In the genomic region with DNA sequence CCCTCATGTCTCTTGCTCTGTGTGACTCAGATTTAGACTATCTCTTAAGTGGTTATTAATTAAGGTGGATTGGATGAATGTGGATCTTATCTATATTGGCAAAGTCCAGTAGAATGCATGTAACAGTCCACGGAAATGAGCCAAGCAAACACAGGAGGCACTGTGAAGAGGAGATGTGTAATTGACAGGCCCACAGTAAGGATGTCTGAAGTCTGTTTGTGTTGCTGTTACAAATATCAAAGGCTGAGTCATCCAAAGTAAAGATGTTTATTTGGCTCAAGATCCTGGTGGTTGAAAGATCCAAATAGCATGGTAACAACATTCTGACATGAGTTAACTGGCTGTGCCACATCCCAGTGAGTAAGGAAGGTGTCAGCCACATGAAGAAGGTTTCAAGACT, we compare ENCODE assay signal across 20 mouse cellular contexts.
DNase-seq lines count a peak whose midpoint lies in the region; ATAC-seq and TF ChIP-seq lines count a peak whose summit lies in the region.
"Had no signal": no experiment of that assay in that cellular context is flagged by ENCODE, and none has a peak within 500 bp of the region (broad histone marks: within the 10 kb centered on the region; RNA-seq: fewer than 3 reads in every experiment).

No protein-coding gene starts in this region.

- H3K27ac ChIP-seq in lung, embryonic 14.5 days (ENCODE audit: low read depth) = no peak overlapping the region
- H3K27ac ChIP-seq: embryonic facial prominence, embryonic 13.5 days; forebrain, embryonic 13.5 days; gastrocnemius, adult 2 months; heart, adult 2 months; hindbrain, embryonic 10.5 days; hindbrain, embryonic 14.5 days had no signal

- H3K4me2 ChIP-seq in lung, embryonic 14.5 days = no peak overlapping the region
- peak overlapping the region; percentile 18 for H3K4me2 ChIP-seq in myocyte (ENCODE audit: low read depth)
- H3K4me2 ChIP-seq: embryonic facial prominence, embryonic 13.5 days; forebrain, embryonic 13.5 days; heart, embryonic 12.5 days; hindbrain, embryonic 14.5 days had no signal

- H3K4me1 ChIP-seq in lung, embryonic 14.5 days (ENCODE audit: insufficient read depth) = no peaks in the 10 kb centered on the region; the same call in 1 of the 2 replicates
- H3K4me1 ChIP-seq: forebrain, embryonic 13.5 days had no signal

- no peaks in the 10 kb centered on the region for H3K27me3 ChIP-seq in lung, embryonic 14.5 days (ENCODE audit: insufficient read depth, low read length)
- no peaks in the 10 kb centered on the region for H3K27me3 ChIP-seq in myocyte (ENCODE audit: control insufficient read depth, insufficient read depth, insufficient read length)
- H3K27me3 ChIP-seq: embryonic facial prominence, embryonic 13.5 days; forebrain, embryonic 13.5 days; heart, embryonic 12.5 days had no signal

- no peaks in the 10 kb centered on the region for H3K79me2 ChIP-seq in myocyte (ENCODE audit: control insufficient read depth, insufficient read depth)

- TF ChIP-seq CTCF in lung, embryonic 14.5 days (IDR thresholded peaks at IDR 0.05; ENCODE audit: low read depth) = no peak

- no peak overlapping the region for H3K9ac ChIP-seq in lung, embryonic 14.5 days
- H3K9ac ChIP-seq: embryonic facial prominence, embryonic 13.5 days; forebrain, embryonic 13.5 days; forebrain, postnatal 0 days; heart, embryonic 12.5 days; hindbrain, embryonic 14.5 days had no signal

- peak; percentile 66; the same call in 1 of the 2 replicates for ATAC-seq in lung, embryonic 14.5 days (ENCODE audit: insufficient read depth)
- ATAC-seq: activated CD4-positive, CD25-positive, alpha-beta regulatory T cell, adult 4 months; forebrain, embryonic 13.5 days; forebrain, postnatal 0 days had no signal

- no peak for TF ChIP-seq POLR2A in myocyte (IDR thresholded peaks at IDR 0.05; ENCODE audit: insufficient read length, low read depth)

- H3K9me3 ChIP-seq in lung, embryonic 14.5 days (ENCODE audit: low read depth, low read length) = no peaks in the 10 kb centered on the region
- H3K9me3 ChIP-seq: embryonic facial prominence, embryonic 13.5 days; forebrain, embryonic 13.5 days; heart, embryonic 12.5 days; hindbrain, embryonic 10.5 days had no signal

- H3K4me3 ChIP-seq in lung, embryonic 14.5 days (ENCODE audit: low read depth, low read length) = no peak overlapping the region
- H3K4me3 ChIP-seq in myocyte = no peak overlapping the region
- H3K4me3 ChIP-seq: embryonic facial prominence, embryonic 13.5 days; forebrain, embryonic 13.5 days; gastrocnemius, adult 2 months; heart, adult 2 months; heart, embryonic 12.5 days; hindbrain, embryonic 10.5 days had no signal

- WGBS in lung, embryonic 14.5 days = 28% methylated on average over 1 of the region's 1 CpGs

- no peaks in the 10 kb centered on the region for H3K36me3 ChIP-seq in lung, embryonic 14.5 days (ENCODE audit: insufficient read depth)
- no peaks in the 10 kb centered on the region for H3K36me3 ChIP-seq in myocyte (ENCODE audit: control insufficient read depth, insufficient read depth)
- H3K36me3 ChIP-seq: embryonic facial prominence, embryonic 13.5 days; heart, embryonic 12.5 days; hindbrain, embryonic 10.5 days had no signal

- peak; percentile 46 for DNase-seq in lung, embryonic 14.5 days
- no peak for DNase-seq in lung, postnatal 25 days (ENCODE audit: low spot score)
- DNase-seq in 3T3-L1 (ENCODE audit: low read depth, low spot score) (peak; percentile 90), NIH3T3 (ENCODE audit: low read depth) (peak; percentile 69)
- DNase-seq in layer of hippocampus, adult 18-20 months (ENCODE audit: low spot score in 2 of 2) = no peak
- DNase-seq in gastrocnemius, adult 8-10 months (ENCODE audit: low spot score in 2 of 2) = no peak
- DNase-seq: adrenal gland, postnatal 14 days; cerebellum, adult 18-20 months; cerebellum, adult 9-11 months; cerebellum, postnatal 36 days; forebrain, postnatal 0 days; gastrocnemius, adult 2 months; heart, adult 2 months had no signal

- no peak overlapping the region for H3ac ChIP-seq in myocyte (ENCODE audit: control insufficient read depth, insufficient read length)

TF ChIP-seq in myocyte, 11 proteins besides CTCF, POLR2A, EP300 and RAD21:
- TF ChIP-seq REST (IDR thresholded peaks at IDR 0.05; ENCODE audit: insufficient read depth, insufficient read length) (no peak), POLR2AphosphoS2 (IDR thresholded peaks at IDR 0.05; ENCODE audit: insufficient read length, low read depth) (no peak), TCF12 (IDR thresholded peaks at IDR 0.05; ENCODE audit: insufficient read depth, poor library complexity, severe bottlenecking) (no peak), SRF (IDR thresholded peaks at IDR 0.05; ENCODE audit: control insufficient read depth, insufficient read length, low read depth) (no peak), E2F4 (IDR thresholded peaks at IDR 0.05; ENCODE audit: insufficient read depth) (no peak), USF1 (IDR thresholded peaks at IDR 0.05; ENCODE audit: low read depth) (no peak)

Comparison
In these comparisons a context has a peak if more than half of its experiments do, and no peak if none do; other contexts are left out.
1. DNase-seq: peak in lung, embryonic 14.5 days (single experiment), 3T3-L1 (single experiment) and NIH3T3 (single experiment); none in lung, postnatal 25 days (single experiment), layer of hippocampus, adult 18-20 months (0 of 2) and gastrocnemius, adult 8-10 months (0 of 2).